Mouse (Mus musculus): ENCODE measurements around the gene Fut9.

DNA sequence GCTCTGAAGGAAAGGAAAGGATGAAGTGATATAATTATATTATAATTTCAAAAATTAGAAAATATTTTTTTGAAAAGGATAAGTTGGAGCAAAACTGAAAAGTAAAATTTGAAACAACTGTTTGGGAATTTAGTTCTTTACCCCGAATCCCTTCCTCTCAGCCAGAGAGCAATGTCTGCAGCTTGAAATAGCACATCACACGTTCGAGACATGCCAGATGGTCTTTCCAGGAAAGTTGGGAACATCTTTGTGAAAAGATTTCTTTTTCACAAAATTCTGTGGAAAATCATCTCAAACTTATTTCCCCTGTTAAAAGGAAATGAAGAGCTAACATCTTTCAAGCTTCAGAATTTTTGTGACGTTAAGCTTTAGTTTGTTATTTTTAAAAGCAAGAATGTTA lies 61.3 kb downstream of the Fut9 start:
- TF ChIP-seq CTCF (IDR thresholded peaks at IDR 0.05; ENCODE audit: insufficient read depth, low read length) = no peak
- no peak for TF ChIP-seq POLR2A (IDR thresholded peaks at IDR 0.05; ENCODE audit: borderline replicate concordance, extremely low read depth, low read depth, low read length)
